Mouse (Mus musculus) liver, embryonic 16.5 days (tissue): ENCODE measurements around the gene Mtfp1. TPM values are rescaled to one million over a fixed set of nuclear protein-coding genes. Genes with fewer than 3 reads are reported as not detected.

ENCODE experiments used
- ATAC-seq: fragments of 200-750 bp; cut with Nextera tagmentation; 2 replicates; pipeline ENCODE4 v1.8.0; 2017; ENCODE audit warnings: low read depth, mild to moderate bottlenecking, moderate number of reproducible peaks, moderate library complexity
- H3K27ac ChIP-seq: fragments of 300-500 bp; sonication (generic); 2 replicates; pipeline ENCODE4 v1.5.1; 2014; ENCODE audit warnings: mild to moderate bottlenecking, low read length
- H3K27me3 ChIP-seq: fragments of 300-500 bp; sonication (generic); 2 replicates; pipeline ENCODE4 v1.6.1; 2014; ENCODE audit warnings: low read depth, low read length, mixed read lengths; ENCODE audit not compliant: control insufficient read depth, insufficient read depth
- H3K36me3 ChIP-seq: fragments of 300-500 bp; sonication (generic); 2 replicates; pipeline ENCODE4 v1.6.1; 2014; ENCODE audit warnings: mild to moderate bottlenecking; ENCODE audit not compliant: control insufficient read depth, insufficient read depth
- H3K4me1 ChIP-seq: fragments of 300-500 bp; sonication (generic); 2 replicates; pipeline ENCODE4 v1.6.1; 2014; ENCODE audit warnings: low read depth, low read length, mixed read lengths; ENCODE audit not compliant: control insufficient read depth
- H3K4me2 ChIP-seq: fragments of 300-500 bp; sonication (generic); 2 replicates; pipeline ENCODE4 v1.6.1; 2014; ENCODE audit warnings: low read depth, low read length, mixed read lengths
- H3K4me3 ChIP-seq: fragments of 300-500 bp; sonication (generic); 2 replicates; pipeline ENCODE4 v1.5.1; 2014; ENCODE audit warnings: low read depth, mild to moderate bottlenecking, low read length
- H3K9ac ChIP-seq: fragments of 300-500 bp; sonication (generic); 2 replicates; pipeline ENCODE4 v1.6.1; 2014; ENCODE audit warnings: low read depth, low read length
- H3K9me3 ChIP-seq: fragments of 300-500 bp; sonication (generic); replicated peaks from 2 replicates; pipeline ENCODE4 v1.6.1; 2016; ENCODE audit warnings: low read length; ENCODE audit not compliant: control insufficient read depth
- WGBS: fragments of 180-500 bp; shearing (Covaris S2); extraction: QIAGEN DNeasy Blood & Tissue Kit; methylation state at CpG from one replicate; pipeline ENCODE4 v1.1.7; 2014; ENCODE audit not compliant: insufficient replicate concordance; 5-methylcytosine and 5-hydroxymethylcytosine counted together
- polyA plus RNA-seq: library from polyadenylated mRNA; unstranded; fragments of >200 nt; fragmentation: Nextera tagmentation; extraction: Ambion mirVana; gene quantifications from 2 replicates; pipeline ENCODE4 v1.2.1, GENCODE M21; 2015

Gene Mtfp1
- polyA plus RNA-seq = 17.9 and 19.7 TPM in 2 replicates

DNA sequence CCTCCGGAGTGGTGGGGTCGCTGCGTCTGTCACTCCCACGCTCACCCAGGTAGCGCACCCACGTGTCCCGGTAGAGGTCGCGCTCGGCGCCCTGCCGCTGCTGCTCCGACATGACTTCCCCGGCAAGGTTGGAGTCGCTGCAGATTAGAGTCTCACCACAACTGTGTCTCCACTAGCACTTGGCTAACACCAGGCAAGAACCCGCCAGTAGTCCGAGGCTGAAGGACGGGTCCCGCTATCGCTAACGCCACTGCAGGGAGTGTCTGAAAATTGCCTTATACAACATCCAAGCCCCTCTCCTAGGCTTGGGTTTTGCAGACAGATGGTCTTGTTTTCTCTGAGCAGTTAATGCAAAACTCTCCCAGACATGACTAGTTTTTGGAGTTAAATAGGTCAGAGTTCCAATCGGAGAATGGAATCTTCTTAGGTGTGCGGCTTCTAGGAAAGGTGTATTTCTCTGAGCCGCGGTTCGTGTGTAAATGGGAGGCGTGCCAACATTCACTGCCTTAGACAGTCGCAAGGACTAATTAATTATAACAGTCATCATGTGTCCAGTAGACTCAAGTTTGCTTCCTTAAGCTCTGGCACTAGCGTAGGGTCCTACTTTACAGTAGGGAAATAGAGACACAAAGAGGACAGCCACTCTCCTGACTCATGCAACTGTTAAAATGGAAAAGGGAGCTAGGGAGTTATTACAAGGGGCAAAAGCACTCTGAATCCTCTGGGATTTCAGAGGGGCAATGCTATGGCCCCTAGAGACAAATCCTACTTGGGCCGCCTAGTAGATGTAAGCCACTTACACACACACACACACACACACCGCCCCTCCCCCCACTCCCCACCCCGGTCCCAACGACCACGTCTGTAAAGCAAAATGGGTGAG lies at the start of gene Mtfp1:
TSS of gene Mtfp1 (minus strand) at position 275 of the 883 bp plus-strand sequence.
- 4% methylated on average over 34 of the region's 34 CpGs for WGBS
- Histone ChIP-seq H3K4me2 (peak within 1 kb of the TSS; percentile 86), H3K36me3 (peaks cover 23% of the 10 kb centered on the region), H3K9ac (peak within 1 kb of the TSS; percentile 76), H3K4me3 (peak within 1 kb of the TSS; percentile 72), H3K9me3 (peaks cover 4% of the 10 kb centered on the region), H3K27ac (peak within 1 kb of the TSS; percentile 81), H3K27me3 (no peaks in the 10 kb centered on the region), H3K4me1 (peaks cover 32% of the 10 kb centered on the region)
- peak; percentile 10 for ATAC-seq

DNA sequence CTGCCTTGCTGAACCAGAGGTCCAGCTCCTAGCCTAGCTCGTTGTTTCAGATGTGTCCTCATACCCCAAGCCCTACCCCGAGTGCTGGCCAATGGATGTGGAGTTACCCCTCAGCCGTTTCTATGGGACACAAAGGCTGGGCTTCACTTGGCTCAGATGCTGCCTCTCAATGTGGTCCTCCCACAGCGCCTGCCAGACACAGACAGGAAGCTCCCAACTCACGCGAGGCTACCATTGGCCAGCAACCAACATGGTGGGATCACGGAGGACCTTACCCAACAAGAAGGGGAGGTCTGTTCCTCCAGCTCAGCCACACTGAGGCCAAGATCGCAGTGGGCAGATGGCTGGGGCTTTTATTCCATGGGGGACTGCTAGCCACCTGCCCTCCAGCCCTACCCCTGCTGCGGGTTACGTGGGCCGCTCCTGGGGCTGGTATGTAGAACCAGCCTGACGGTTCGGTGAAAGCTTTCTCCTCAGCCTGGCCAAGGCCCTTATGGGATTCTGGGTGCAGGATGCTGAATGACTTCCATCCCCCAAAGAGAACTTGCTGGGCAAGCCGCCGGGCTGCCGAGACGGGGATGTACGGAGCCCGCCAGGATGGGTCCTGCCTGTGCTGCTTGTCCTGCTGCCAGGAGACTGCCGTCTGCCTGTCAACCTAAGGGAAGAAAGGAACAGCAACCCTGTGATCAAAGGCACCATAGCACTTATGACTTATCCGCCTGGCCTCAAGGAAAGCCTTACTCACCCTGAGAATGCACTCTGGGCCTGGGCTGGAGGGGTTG lies 48.2 kb upstream of the Mtfp1 start:
- Histone ChIP-seq H3K4me2 (no peak overlapping the region), H3K4me1 (no peaks in the 10 kb centered on the region), H3K27me3 (no peaks in the 10 kb centered on the region), H3K36me3 (0 out of 2 replicates have a peak, but pooled peaks cover 2% of the 10 kb centered on the region), H3K27ac (no peak overlapping the region), H3K4me3 (no peak overlapping the region), H3K9ac (no peak overlapping the region), H3K9me3 (no peaks in the 10 kb centered on the region)
- ATAC-seq = no peak
- WGBS = 80% methylated on average over 21 of the region's 21 CpGs

DNA sequence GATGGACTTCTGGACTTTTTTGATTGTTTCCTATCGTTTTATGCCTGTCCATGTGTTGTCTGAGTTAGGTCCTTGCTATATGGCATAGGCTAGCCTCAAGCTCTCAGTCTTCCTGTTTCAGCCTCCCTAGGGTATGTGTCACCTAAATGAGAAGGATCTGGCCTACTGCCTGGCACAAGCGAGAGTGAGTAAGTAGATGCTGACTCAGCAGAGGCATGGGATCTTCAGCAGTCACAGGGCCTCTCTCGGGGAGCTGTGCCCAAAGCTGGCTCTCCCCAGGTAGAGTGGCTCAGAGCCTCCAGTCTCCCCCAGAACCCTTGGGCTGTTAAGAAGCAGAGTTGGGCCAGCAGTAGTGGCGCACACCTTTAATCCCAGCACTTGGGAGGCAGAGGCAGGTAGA lies 47.1 kb upstream of the Mtfp1 start:
- no peak overlapping the region for H3K27ac ChIP-seq
- no peak overlapping the region for H3K4me2 ChIP-seq
- H3K9ac ChIP-seq = no peak overlapping the region
- H3K9me3 ChIP-seq = no peaks in the 10 kb centered on the region
- WGBS = 69% methylated on average over 4 of the region's 4 CpGs
- H3K36me3 ChIP-seq = 0 out of 2 replicates have a peak, but pooled peaks cover 2% of the 10 kb centered on the region
- no peak for ATAC-seq
- no peaks in the 10 kb centered on the region for H3K27me3 ChIP-seq
- H3K4me3 ChIP-seq = no peak overlapping the region
- H3K4me1 ChIP-seq = no peaks in the 10 kb centered on the region

DNA sequence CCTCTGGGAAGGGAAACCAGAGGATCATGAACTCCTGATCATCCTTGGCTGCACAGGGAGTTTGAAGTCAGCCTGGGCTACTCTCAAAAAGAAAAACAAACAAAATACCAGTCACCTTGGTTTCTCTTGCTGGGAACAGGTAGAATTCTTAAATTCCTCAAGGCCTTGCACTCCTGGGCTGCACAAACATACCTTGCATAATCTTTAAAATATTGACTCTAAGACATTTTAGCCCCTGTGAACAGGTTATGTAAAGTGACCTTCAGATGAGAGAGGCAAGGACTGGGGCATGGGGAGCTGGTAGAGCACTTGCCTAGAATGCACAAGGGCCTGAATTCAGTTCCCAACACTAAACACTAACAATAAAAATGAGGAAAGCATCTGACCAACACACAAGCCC lies 46.3 kb upstream of the Mtfp1 start:
- Histone ChIP-seq H3K4me1 (no peaks in the 10 kb centered on the region), H3K4me3 (no peak overlapping the region), H3K9me3 (no peaks in the 10 kb centered on the region), H3K27me3 (no peaks in the 10 kb centered on the region), H3K4me2 (no peak overlapping the region), H3K9ac (no peak overlapping the region), H3K36me3 (0 out of 2 replicates have a peak, but pooled peaks cover 2% of the 10 kb centered on the region), H3K27ac (no peak overlapping the region)
- ATAC-seq = no peak

DNA sequence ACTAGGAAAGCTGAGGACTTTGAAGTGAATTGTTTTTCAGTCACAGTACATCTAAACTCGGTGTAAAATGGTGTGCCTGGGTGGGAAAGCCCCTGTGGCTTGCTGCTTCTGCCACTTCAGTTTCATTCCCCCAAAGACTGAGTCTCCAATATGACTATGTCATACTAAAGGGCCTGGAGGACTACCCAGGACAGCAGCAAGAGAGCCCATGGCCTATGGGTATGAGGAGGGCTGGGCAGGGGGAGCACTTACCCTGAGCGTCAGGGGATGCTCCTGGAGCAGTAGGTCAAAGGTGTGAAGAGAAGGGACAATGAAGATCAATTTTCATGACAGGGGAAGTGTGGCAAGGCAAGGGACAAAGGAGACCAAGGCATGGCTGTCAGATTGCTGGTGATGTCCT lies 43.7 kb upstream of the Mtfp1 start:
- no peak overlapping the region for H3K9ac ChIP-seq
- no peak for ATAC-seq
- no peak overlapping the region for H3K4me3 ChIP-seq
- H3K36me3 ChIP-seq = 0 out of 2 replicates have a peak, but pooled peaks cover 2% of the 10 kb centered on the region
- H3K9me3 ChIP-seq = no peaks in the 10 kb centered on the region
- peaks cover 11% of the 10 kb centered on the region for H3K4me1 ChIP-seq
- no peak overlapping the region for H3K27ac ChIP-seq
- H3K4me2 ChIP-seq = no peak overlapping the region
- no peaks in the 10 kb centered on the region for H3K27me3 ChIP-seq
- whole genome bisulfite sequencing = 67% methylated on average over 2 of the region's 2 CpGs

DNA sequence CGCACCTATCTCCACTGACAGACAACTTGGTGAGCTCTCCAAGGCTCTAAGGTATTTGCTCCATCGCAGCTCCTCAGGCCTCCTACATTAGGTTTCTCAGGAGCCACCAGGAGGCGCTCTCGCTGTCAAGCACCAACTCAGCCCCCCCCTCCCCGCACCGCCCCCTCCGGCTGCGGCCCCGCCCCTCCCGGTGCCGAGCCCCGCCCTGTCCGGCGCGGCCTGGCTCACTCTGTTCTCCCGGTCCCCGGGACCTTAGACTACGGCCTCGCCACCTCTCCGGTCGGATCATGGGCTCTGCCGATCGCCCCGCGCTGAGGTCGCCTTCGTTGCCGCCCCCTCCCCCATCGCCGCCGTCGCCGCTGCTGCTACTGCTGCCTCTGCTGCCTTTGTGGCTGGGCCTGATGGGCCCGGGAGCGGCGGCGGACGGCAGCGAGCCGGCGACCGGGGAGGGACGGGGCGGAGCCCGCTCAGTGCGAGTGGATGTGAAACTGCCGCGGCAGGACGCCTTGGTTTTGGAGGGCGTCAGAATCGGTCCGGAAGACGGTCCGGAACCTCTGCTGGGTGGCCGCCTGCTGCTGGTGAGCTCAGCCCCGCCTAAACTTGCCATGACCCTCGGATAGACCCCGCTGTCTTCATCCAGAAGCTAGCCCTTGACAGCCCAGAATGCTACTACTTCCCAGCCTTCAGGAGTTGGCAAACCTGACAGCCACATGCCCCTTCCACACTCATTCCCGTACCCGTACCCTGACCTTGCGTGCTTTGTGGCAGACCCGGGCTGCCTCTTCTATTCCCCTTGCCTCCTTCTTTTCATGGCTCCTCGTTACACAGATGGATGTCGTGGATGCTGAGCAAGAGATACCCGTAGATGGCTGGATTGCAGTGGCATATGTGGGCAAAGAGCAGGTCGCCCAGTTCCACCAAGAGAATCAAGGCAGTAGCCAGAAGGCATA lies 40.0 kb upstream of the Mtfp1 start, which contains the start of gene Rnf215:
TSS of gene Rnf215 (plus strand) at position 217 of the 950 bp plus-strand sequence.
- H3K27ac ChIP-seq = peak within 1 kb of the TSS; percentile 82
- WGBS = 3% methylated on average over 65 of the region's 66 CpGs
- H3K9ac ChIP-seq = peak within 1 kb of the TSS; percentile 92
- no peaks in the 10 kb centered on the region for H3K27me3 ChIP-seq
- no peaks in the 10 kb centered on the region for H3K36me3 ChIP-seq
- no peaks in the 10 kb centered on the region for H3K9me3 ChIP-seq
- peaks cover 11% of the 10 kb centered on the region for H3K4me1 ChIP-seq
- ATAC-seq = peak; percentile 96
- H3K4me2 ChIP-seq = peak within 1 kb of the TSS; percentile 92
- peak within 1 kb of the TSS; percentile 89 for H3K4me3 ChIP-seq

DNA sequence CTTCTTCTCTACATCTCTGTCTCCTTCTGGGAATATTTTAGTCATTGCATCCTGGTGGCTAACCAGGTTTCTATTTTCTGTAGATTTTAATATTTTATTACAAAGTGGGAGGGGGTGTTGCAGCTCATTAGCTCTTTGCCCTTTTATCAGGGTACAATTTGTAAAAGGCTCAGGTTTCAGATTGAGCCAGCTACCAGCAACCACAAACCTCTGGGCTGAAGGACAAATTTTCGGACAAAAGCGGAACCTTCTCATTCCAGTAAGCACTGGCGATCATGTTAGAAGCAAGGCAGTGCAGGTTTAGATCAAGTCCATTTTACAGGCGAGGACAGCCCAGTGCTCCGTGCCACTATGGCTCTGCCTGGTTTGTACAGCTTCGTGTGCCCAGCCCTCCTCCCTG lies 39.2 kb upstream of the Mtfp1 start:
- Histone ChIP-seq H3K9me3 (no peaks in the 10 kb centered on the region), H3K27me3 (no peaks in the 10 kb centered on the region), H3K36me3 (no peaks in the 10 kb centered on the region), H3K4me1 (peaks cover 11% of the 10 kb centered on the region), H3K9ac (no peak overlapping the region), H3K4me2 (peak overlapping the region; percentile 92), H3K27ac (no peak overlapping the region), H3K4me3 (peak overlapping the region; percentile 89)
- WGBS = 46% methylated on average over 6 of the region's 6 CpGs
- ATAC-seq = no peak

DNA sequence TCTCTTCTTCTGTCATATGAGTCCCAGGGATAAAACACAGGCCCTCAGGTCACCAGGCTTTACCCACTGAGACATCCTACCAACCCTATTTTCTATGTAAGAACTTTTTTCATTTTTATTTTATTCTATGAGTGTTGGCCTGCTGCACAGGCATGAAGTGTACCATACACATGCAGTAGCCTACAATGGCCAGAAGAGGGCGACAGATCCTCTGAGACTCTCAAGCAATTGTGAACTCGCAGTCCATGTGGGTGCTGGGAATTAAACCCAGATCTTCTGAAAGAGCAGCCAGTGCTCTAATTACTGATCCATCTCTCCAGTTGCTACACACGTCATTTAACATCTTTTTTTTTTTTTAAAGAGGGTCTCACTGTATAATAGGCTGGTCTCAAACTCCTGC lies 38.2 kb upstream of the Mtfp1 start:
- H3K4me2 ChIP-seq = no peak overlapping the region
- 48% methylated on average over 3 of the region's 3 CpGs for WGBS
- H3K27ac ChIP-seq = no peak overlapping the region
- no peak overlapping the region for H3K9ac ChIP-seq
- H3K9me3 ChIP-seq = no peaks in the 10 kb centered on the region
- H3K4me3 ChIP-seq = no peak overlapping the region
- peaks cover 11% of the 10 kb centered on the region for H3K4me1 ChIP-seq
- H3K27me3 ChIP-seq = no peaks in the 10 kb centered on the region
- H3K36me3 ChIP-seq = no peaks in the 10 kb centered on the region
- no peak for ATAC-seq
